Mouse (Mus musculus) liver, embryonic 12.5 days (tissue): Measurements from ENCODE around the gene Tpst1. TPM values are rescaled to one million over a fixed set of nuclear protein-coding genes. Genes with fewer than 3 reads are reported as not detected.

Source experiments
- ATAC-seq: fragments of 200-750 bp; cut with Nextera tagmentation; 2 replicates; pipeline ENCODE4 v1.8.0; 2017; ENCODE audit warnings: moderate number of reproducible peaks, mild to moderate bottlenecking, moderate library complexity
- H3K27ac ChIP-seq: fragments of 300-500 bp; sonication (generic); 2 replicates; pipeline ENCODE4 v1.5.1; 2016; ENCODE audit warnings: mild to moderate bottlenecking
- H3K27me3 ChIP-seq: fragments of 300-500 bp; sonication (generic); replicated peaks from 2 replicates; pipeline ENCODE4 v1.6.1; 2016; ENCODE audit warnings: mild to moderate bottlenecking, moderate library complexity
- H3K36me3 ChIP-seq: fragments of 300-500 bp; sonication (generic); 2 replicates; pipeline ENCODE4 v1.6.1; 2016; ENCODE audit warnings: mild to moderate bottlenecking, moderate library complexity
- H3K4me1 ChIP-seq: fragments of 300-500 bp; sonication (generic); 2 replicates; pipeline ENCODE4 v1.6.1; 2016
- H3K4me2 ChIP-seq: fragments of 300-500 bp; sonication (generic); 2 replicates; pipeline ENCODE4 v1.6.1; 2016; ENCODE audit warnings: mild to moderate bottlenecking, moderate library complexity
- H3K4me3 ChIP-seq: fragments of 300-500 bp; sonication (generic); 2 replicates; pipeline ENCODE4 v1.5.1; 2016; ENCODE audit warnings: mild to moderate bottlenecking, moderate library complexity
- H3K9ac ChIP-seq: fragments of 300-500 bp; sonication (generic); 2 replicates; pipeline ENCODE4 v1.6.1; 2016; ENCODE audit warnings: mild to moderate bottlenecking, moderate library complexity
- H3K9me3 ChIP-seq: fragments of 300-500 bp; sonication (generic); replicated peaks from 2 replicates; pipeline ENCODE4 v1.6.1; 2016; ENCODE audit warnings: mild to moderate bottlenecking, moderate library complexity
- WGBS: fragments of 180-500 bp; shearing (Covaris S2); methylation state at CpG from one replicate; pipeline ENCODE4 v1.1.7; 2016; ENCODE audit not compliant: insufficient replicate concordance; 5-methylcytosine and 5-hydroxymethylcytosine counted together
- polyA plus RNA-seq: library from polyadenylated mRNA; unstranded; fragments of >200 nt; fragmentation: Nextera tagmentation; extraction: Ambion mirVana; gene quantifications from 2 replicates; pipeline ENCODE4 v1.2.1, GENCODE M21; 2016

Gene Tpst1
- polyA plus RNA-seq, 1 experiment from 2014 or later, result 37.2 TPM

DNA sequence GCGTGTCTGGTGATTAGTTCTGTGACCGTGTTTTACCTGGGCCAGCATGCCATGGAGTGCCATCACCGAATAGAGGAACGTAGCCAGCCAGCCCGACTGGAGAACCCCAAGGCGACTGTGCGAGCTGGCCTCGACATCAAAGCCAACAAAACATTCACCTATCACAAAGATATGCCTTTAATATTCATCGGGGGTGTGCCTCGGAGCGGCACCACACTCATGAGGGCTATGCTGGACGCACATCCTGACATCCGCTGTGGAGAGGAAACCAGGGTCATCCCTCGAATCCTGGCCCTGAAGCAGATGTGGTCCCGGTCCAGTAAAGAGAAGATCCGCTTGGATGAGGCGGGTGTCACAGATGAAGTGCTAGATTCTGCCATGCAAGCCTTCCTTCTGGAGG, 28.6 kb downstream of the Tpst1 start:
- ATAC-seq, result no peak
- Histone ChIP-seq H3K4me3 (no peak overlapping the region), H3K27ac (no peak overlapping the region), H3K27me3 (no peaks in the 10 kb centered on the region), H3K9ac (no peak overlapping the region), H3K4me1 (peaks cover 21% of the 10 kb centered on the region), H3K36me3 (peaks cover 38% of the 10 kb centered on the region), H3K9me3 (no peaks in the 10 kb centered on the region), H3K4me2 (no peak overlapping the region)
- WGBS, result 90% methylated on average over 17 of the region's 17 CpGs

- H3K9ac ChIP-seq, result no peak overlapping the region
- 78% methylated on average over 3 of the region's 3 CpGs for WGBS
- peaks cover 35% of the 10 kb centered on the region for H3K36me3 ChIP-seq
- no peak for ATAC-seq
- no peaks in the 10 kb centered on the region for H3K27me3 ChIP-seq
- no peaks in the 10 kb centered on the region for H3K9me3 ChIP-seq
- no peak overlapping the region for H3K4me2 ChIP-seq
- H3K4me3 ChIP-seq, result no peak overlapping the region
- no peak overlapping the region for H3K27ac ChIP-seq
- no peaks in the 10 kb centered on the region for H3K4me1 ChIP-seq
These were observed 36.2 kb downstream of the Tpst1 start for GRCm38 (mm10) chr5:130109348-130109747.

GRCm38 (mm10) chr5:130110632-130111464, 37.7 kb downstream of the Tpst1 start:
- Histone ChIP-seq H3K9ac (no peak overlapping the region), H3K27me3 (no peaks in the 10 kb centered on the region), H3K4me2 (no peak overlapping the region), H3K36me3 (peaks cover 35% of the 10 kb centered on the region), H3K4me1 (no peaks in the 10 kb centered on the region), H3K27ac (no peak overlapping the region), H3K4me3 (no peak overlapping the region), H3K9me3 (no peaks in the 10 kb centered on the region)
- ATAC-seq, result no peak
- WGBS, result 83% methylated on average over 12 of the region's 12 CpGs

- no peak overlapping the region for H3K9ac ChIP-seq
- no peaks in the 10 kb centered on the region for H3K9me3 ChIP-seq
- H3K36me3 ChIP-seq, result peaks cover 39% of the 10 kb centered on the region
- no peaks in the 10 kb centered on the region for H3K27me3 ChIP-seq
- ATAC-seq, result no peak
- H3K27ac ChIP-seq, result no peak overlapping the region
- no peaks in the 10 kb centered on the region for H3K4me1 ChIP-seq
- no peak overlapping the region for H3K4me3 ChIP-seq
- no peak overlapping the region for H3K4me2 ChIP-seq
These were observed 39.5 kb downstream of the Tpst1 start for GRCm38 (mm10) chr5:130112653-130113052.

DNA sequence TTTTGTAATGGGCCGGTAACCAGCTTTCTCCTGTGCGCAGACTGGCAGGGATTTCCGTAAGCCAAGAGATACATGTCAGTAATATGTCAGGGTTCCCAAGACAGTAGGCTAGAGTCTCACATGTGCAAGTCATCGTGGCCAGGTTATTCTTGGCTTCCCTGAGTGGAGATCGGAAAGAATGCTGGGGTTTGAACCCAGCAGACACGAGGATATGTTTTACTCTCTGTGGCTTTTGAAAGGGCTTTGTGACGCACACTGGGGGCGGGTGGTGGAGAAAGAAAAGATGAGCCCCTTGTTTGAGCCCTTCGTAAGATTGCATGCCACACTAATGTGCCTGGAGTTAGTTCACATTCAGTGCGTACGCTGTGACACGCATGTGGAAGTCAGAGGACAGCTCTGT, 43.0 kb downstream of the Tpst1 start:
- H3K9ac ChIP-seq, result no peak overlapping the region
- peaks cover 19% of the 10 kb centered on the region for H3K36me3 ChIP-seq
- H3K4me2 ChIP-seq, result no peak overlapping the region
- no peak overlapping the region for H3K4me3 ChIP-seq
- ATAC-seq, result no peak
- no peak overlapping the region for H3K27ac ChIP-seq
- H3K9me3 ChIP-seq, result no peaks in the 10 kb centered on the region
- H3K4me1 ChIP-seq, result no peaks in the 10 kb centered on the region
- no peaks in the 10 kb centered on the region for H3K27me3 ChIP-seq
- WGBS, result 77% methylated on average over 12 of the region's 12 CpGs

- H3K36me3 ChIP-seq, result peaks cover 21% of the 10 kb centered on the region
- no peak overlapping the region for H3K4me3 ChIP-seq
- no peaks in the 10 kb centered on the region for H3K9me3 ChIP-seq
- no peak overlapping the region for H3K27ac ChIP-seq
- no peak for ATAC-seq
- H3K27me3 ChIP-seq, result no peaks in the 10 kb centered on the region
- H3K4me2 ChIP-seq, result no peak overlapping the region
- H3K4me1 ChIP-seq, result no peaks in the 10 kb centered on the region
- no peak overlapping the region for H3K9ac ChIP-seq
- WGBS, result 87% methylated on average over 7 of the region's 7 CpGs
These were observed 43.7 kb downstream of the Tpst1 start for GRCm38 (mm10) chr5:130116857-130117256.

GRCm38 (mm10) chr5:130117932-130118331, 44.8 kb downstream of the Tpst1 start:
- no peak for ATAC-seq
- WGBS, result 79% methylated on average over 6 of the region's 6 CpGs
- Histone ChIP-seq H3K27me3 (no peaks in the 10 kb centered on the region), H3K9ac (no peak overlapping the region), H3K4me2 (no peak overlapping the region), H3K36me3 (peaks cover 21% of the 10 kb centered on the region), H3K9me3 (no peaks in the 10 kb centered on the region), H3K27ac (no peak overlapping the region), H3K4me3 (no peak overlapping the region), H3K4me1 (no peaks in the 10 kb centered on the region)

DNA sequence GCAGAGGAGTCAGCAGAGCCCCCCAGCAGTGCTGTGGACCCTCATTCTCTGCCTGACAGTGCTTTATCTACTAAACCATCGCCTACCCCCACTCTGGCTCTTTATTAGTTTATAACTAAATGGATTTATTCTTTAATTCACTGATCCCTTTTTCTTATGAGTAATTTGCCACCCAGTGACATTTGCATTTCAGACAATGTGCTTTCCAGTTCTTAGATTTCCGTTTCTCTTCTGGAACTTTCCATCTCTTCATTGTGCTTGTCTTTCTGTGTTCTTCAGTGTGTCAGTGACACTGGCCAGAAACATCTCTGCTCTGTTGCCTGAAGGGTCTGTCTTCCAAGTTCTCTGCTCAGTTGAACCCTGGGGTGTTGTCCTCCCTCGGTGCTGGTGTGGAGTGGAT, 46.1 kb downstream of the Tpst1 start:
- no peak overlapping the region for H3K9ac ChIP-seq
- no peak for ATAC-seq
- H3K36me3 ChIP-seq, result peaks cover 20% of the 10 kb centered on the region
- no peaks in the 10 kb centered on the region for H3K9me3 ChIP-seq
- H3K4me3 ChIP-seq, result no peak overlapping the region
- no peaks in the 10 kb centered on the region for H3K4me1 ChIP-seq
- H3K4me2 ChIP-seq, result no peak overlapping the region
- WGBS, result 69% methylated on average over 3 of the region's 3 CpGs
- no peak overlapping the region for H3K27ac ChIP-seq
- no peaks in the 10 kb centered on the region for H3K27me3 ChIP-seq

DNA sequence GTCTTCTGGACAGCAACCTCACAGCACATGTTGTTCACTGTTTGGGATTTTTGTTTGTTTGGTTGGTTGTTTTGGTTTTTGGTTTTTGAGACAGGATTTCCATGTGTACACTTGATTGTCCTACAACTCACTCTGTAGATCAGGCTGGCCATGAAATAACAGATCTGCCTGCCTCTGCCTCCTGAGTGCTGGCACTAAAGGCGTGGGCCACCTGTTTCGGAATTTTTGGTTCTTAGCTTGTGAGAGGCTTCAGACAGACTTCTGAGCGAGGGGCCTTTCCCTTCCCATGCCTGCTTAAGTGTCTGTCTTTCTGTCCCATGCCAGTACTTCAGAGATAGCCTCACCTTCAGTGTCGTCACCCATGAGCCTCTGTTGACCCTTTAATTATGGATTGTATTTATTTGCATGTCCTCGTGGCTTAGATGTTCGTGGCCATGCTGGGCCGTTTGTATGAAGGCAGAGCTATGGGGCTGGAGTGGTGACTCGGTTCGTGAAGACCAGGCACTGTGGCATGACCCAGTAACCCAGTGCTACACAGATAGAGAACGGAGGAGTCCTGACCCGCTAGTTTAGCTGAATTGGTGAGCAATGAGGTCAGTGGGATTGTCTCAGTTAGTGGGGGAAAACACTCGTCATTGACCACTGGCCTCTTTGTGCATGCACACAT, 47.1 kb downstream of the Tpst1 start:
- ATAC-seq, result no peak
- H3K27ac ChIP-seq, result no peak overlapping the region
- H3K4me1 ChIP-seq, result no peaks in the 10 kb centered on the region
- 81% methylated on average over 12 of the region's 12 CpGs for WGBS
- H3K36me3 ChIP-seq, result peaks cover 13% of the 10 kb centered on the region
- H3K9me3 ChIP-seq, result no peaks in the 10 kb centered on the region
- no peak overlapping the region for H3K4me2 ChIP-seq
- no peaks in the 10 kb centered on the region for H3K27me3 ChIP-seq
- H3K4me3 ChIP-seq, result no peak overlapping the region
- H3K9ac ChIP-seq, result no peak overlapping the region

DNA sequence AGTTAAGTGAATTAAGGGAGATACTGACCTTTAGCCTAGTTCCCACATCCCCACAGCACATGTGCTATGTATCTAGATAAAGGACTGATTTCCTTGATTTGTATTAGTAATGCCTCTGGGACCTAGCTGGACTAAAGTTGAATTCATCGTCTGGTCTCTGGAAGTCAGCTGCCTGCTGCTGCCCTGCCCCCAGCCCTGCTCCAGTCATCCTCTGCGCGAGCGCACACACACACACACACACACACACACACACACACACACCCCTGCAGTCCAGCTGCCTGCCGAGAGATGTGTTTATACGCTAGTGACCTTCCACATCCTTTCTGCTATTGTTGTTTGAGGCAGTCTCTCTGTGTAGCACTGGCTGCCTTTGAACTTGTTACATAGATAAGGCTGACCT, 47.8 kb downstream of the Tpst1 start:
- H3K4me3 ChIP-seq, result no peak overlapping the region
- no peaks in the 10 kb centered on the region for H3K9me3 ChIP-seq
- WGBS, result 81% methylated on average over 6 of the region's 6 CpGs
- ATAC-seq, result no peak
- H3K27ac ChIP-seq, result no peak overlapping the region
- H3K27me3 ChIP-seq, result no peaks in the 10 kb centered on the region
- peaks cover 12% of the 10 kb centered on the region for H3K36me3 ChIP-seq
- no peaks in the 10 kb centered on the region for H3K4me1 ChIP-seq
- H3K9ac ChIP-seq, result no peak overlapping the region
- no peak overlapping the region for H3K4me2 ChIP-seq

DNA sequence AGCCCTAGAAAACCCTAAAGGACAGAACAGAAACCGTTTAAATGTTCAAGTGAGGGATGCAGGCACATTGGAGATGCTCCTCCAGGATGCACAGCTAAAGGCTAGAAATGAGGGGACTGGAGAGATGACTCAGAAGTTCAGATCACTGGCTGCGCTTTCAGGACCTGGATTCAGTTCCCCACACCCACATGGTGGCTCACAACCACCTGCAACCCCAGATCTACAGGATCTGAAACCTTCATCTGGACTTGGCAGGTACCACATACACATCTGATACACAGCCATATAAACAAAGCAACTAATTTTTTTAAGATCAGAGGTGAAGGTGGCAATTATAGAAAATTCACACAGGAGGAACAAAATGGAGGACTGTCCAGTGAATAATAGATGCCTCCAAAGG, 49.2 kb downstream of the Tpst1 start:
- H3K9ac ChIP-seq, result no peak overlapping the region
- no peaks in the 10 kb centered on the region for H3K9me3 ChIP-seq
- H3K27me3 ChIP-seq, result no peaks in the 10 kb centered on the region
- peaks cover 11% of the 10 kb centered on the region; the same call in 1 of the 2 replicates for H3K36me3 ChIP-seq
- no peaks in the 10 kb centered on the region for H3K4me1 ChIP-seq
- H3K4me2 ChIP-seq, result no peak overlapping the region
- H3K27ac ChIP-seq, result no peak overlapping the region
- no peak overlapping the region for H3K4me3 ChIP-seq
- 78% methylated on average over 2 of the region's 2 CpGs for WGBS
- ATAC-seq, result no peak

- no peak for ATAC-seq
- no peaks in the 10 kb centered on the region for H3K27me3 ChIP-seq
- H3K9ac ChIP-seq, result no peak overlapping the region
- H3K9me3 ChIP-seq, result no peaks in the 10 kb centered on the region
- H3K4me2 ChIP-seq, result no peak overlapping the region
- 83% methylated on average over 5 of the region's 5 CpGs for WGBS
- H3K4me3 ChIP-seq, result no peak overlapping the region
- H3K4me1 ChIP-seq, result no peaks in the 10 kb centered on the region
- H3K36me3 ChIP-seq, result peaks cover 11% of the 10 kb centered on the region; the same call in 1 of the 2 replicates
- H3K27ac ChIP-seq, result no peak overlapping the region
These were observed 51.1 kb downstream of the Tpst1 start for GRCm38 (mm10) chr5:130124271-130124670.
